Mouse (Mus musculus) megakaryocyte progenitor cell, adult 5-6 weeks (primary cell): Measurements from ENCODE around the gene Def6. TPM values are rescaled to one million over a fixed set of nuclear protein-coding genes. Genes with fewer than 3 reads are reported as not detected.
"Not testable (repeated sequence)": the region's sequence is repeated elsewhere in the genome, so short reads cannot be mapped to it uniquely, and the experiment has no call there.

Experiments used
- ATAC-seq: replicated peaks from 2 replicates; pipeline ENCODE4 v1.8.0; 2016; ENCODE audit warnings: mild to moderate bottlenecking, moderate TSS enrichment, inconsistent platforms; ENCODE audit not compliant: poor library complexity
- total RNA-seq, 2 experiments: library from RNA; stranded (forward) in 1 of 2; stranded (reverse) in 1 of 2; fragments of 157-497, 149-512 nt in 1 of 2; fragments of 200-1000 nt in 1 of 2; gene quantifications; 2 replicates each; pipeline versions ENCODE4 v1.2.3 to v1.2.4; 2015 to 2017

The Def6 gene
- total RNA-seq, 2 experiments from 2014 or later, result 38.0 to 149 TPM

DNA sequence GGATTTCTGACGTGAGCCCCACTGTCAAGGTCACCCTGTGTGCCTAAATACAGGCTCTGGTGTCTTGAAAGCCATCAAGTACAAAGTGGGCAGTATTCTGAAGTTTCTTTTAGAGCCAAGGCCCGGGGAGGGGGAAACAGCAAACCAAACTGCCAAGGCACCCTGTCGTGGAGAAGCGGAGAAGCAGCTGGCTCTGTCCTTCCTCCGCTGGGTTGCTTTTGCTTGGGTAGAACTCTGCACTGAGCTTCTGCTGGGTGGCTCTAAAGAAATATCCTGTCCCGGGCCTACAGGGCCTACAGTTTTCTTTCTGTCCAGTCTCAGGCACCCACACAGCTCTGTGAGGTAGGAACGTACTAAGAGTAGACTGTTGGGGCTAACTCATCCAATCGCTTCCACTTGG lies 486 bp upstream of the Def6 start:
- no peak for ATAC-seq

- ATAC-seq, result peak; percentile 14
Measured at GRCm38 (mm10) chr17:28208314-28208612, 685 bp downstream of the Def6 start.

DNA sequence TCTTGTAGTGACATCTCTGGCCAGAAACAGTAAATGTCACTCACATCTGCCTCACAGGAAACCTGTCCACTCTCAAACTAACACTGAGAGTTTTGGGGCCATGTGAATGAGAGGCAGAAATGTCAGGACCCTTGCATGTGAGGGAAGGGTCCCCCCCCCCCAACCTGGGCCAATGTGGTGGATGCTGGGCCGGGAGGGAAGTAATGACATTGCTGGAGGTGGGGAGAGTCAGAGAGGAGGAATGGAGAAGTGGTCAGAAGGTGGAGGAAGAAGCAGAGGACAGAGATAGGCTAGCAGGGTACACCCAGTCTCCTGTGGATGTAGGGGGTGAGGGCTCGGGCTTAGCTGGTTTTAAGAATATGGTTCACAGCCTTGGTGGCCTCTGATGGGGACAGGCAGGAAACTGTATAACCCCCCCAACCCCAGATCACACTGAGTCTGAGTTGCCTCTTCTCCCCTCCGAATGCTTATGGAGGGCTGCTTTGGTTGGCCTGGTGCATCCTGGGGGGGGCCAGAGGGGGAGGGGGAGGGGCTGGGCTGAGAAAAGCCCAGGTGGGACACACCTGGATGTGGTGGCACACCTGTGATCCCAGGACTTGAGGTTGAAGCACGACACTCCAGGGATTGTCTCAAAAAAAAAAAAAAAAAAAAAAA lies 2.0 kb downstream of the Def6 start:
- ATAC-seq, result peak; percentile 52

GRCm38 (mm10) chr17:28211921-28212341 lies 4.4 kb downstream of the Def6 start:
- no peak for ATAC-seq

- ATAC-seq, result no peak
Measured at GRCm38 (mm10) chr17:28212391-28212790, 4.8 kb downstream of the Def6 start.

DNA sequence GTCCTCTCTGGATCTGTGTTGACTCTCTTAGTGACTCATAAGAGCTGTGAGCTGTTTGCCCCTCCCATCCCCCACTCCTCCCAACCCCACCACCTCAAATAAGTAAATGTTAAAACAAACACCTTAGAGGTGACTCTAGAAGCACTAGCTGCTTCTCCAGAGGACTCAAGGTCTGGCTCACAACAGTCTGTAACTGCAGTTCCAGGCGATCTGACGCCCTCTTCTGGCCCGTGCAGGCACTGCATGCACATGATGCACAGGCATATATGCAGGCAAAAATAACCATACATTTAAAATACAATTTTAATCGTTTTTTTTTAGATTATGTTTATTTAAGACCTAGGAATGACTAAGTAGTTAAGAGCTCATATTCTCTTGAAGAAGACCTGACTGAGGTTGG lies 5.7 kb downstream of the Def6 start:
- no peak for ATAC-seq

- ATAC-seq, result no peak
Measured at GRCm38 (mm10) chr17:28216791-28217190, 9.2 kb downstream of the Def6 start.

GRCm38 (mm10) chr17:28217721-28218649 lies 10.4 kb downstream of the Def6 start:
- peak; percentile 70 for ATAC-seq

DNA sequence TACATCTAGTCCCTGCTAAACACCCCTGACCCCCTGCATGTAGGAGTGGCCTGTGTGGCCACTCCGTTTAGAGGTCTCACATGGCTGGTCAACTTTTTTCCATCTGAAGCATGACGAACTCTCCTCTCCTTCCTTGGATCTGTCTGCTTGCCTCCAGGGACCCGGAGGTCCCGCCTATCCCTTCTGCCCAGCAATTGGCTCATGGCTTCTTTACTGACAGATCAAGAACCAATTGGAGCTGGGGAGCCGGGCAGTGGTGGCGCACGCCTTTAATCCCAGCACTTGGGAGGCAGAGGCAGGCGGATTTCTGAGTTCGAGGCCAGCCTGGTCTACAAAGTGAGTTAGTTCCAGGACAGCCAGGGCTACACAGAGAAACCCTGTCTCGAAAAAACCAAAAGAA lies 14.9 kb downstream of the Def6 start:
- ATAC-seq, result not testable (repeated sequence)

DNA sequence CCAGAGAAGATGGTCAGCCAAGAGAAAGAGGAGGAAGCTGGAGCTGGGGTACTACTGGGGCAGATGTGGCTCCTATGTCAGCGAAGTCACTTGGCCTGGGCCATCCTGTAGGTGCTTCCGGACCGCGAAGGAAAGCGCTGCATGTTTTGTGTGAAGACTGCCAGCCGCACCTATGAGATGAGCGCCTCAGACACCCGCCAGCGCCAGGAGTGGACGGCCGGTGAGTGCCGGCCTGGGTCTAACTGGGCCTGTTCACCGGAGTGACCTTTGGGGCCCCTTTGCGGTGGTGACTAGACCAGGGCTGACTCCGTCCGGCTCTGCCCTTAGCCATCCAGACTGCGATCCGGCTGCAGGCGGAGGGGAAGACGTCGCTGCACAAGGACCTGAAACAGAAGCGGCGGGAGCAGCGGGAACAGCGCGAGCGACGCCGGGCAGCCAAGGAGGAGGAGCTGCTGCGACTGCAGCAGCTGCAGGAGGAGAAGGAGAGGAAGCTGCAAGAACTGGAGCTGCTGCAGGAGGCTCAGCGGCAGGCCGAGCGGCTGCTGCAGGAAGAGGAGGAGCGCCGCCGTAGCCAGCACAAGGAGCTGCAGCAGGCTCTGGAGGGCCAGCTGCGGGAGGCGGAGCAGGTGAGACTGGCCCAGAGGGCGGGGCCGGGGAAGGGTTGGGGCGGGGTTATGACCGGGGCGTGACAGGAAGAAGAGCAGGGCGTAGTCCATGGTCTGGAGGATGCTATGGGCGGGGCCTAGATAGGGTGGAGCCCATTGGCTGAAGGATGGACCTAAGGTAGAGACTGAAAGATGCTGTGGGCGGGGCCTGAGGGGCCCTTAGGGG lies 16.2 kb downstream of the Def6 start:
- peak; percentile 81 for ATAC-seq

- ATAC-seq, result no peak
Measured at GRCm38 (mm10) chr17:28224615-28225014, 17.0 kb downstream of the Def6 start.

- ATAC-seq, result peak; percentile 83
Measured at GRCm38 (mm10) chr17:28226014-28226413, 18.4 kb downstream of the Def6 start.

- ATAC-seq, result no peak
Measured at GRCm38 (mm10) chr17:28230486-28230885, 22.9 kb downstream of the Def6 start.

DNA sequence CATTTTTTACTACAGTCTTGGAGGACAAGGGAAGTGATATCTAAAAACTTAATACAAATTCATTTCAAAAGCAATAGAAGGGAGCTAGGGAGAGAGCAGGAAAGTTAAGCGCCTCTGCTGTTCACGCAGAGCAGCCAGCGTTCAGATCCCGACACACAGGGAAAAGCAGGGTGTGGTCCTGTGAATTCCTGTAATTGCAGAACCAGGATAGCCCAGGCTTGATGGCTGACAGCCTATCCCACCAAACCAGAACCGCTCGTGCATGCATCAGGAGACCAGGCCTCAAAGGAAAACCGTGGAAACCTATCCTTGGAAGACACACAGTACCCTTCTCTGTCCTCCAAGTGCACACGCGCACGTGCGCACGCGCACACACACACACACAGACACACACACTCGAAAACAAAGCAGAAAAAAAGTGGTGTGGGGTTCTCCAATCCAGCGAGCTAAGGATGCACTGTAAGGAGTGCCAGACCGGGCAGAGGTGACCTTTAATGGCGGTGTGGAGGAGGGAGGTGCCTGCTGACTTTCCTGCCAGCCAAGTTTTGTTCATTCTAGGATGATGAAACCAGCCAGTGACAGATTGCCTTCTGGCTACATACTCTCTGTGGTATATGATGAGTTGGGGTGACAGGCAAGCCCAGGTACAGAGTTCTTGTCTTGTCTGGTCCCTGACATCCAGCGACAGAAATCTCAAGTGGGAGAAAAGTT lies 23.6 kb downstream of the Def6 start:
- no peak for ATAC-seq

DNA sequence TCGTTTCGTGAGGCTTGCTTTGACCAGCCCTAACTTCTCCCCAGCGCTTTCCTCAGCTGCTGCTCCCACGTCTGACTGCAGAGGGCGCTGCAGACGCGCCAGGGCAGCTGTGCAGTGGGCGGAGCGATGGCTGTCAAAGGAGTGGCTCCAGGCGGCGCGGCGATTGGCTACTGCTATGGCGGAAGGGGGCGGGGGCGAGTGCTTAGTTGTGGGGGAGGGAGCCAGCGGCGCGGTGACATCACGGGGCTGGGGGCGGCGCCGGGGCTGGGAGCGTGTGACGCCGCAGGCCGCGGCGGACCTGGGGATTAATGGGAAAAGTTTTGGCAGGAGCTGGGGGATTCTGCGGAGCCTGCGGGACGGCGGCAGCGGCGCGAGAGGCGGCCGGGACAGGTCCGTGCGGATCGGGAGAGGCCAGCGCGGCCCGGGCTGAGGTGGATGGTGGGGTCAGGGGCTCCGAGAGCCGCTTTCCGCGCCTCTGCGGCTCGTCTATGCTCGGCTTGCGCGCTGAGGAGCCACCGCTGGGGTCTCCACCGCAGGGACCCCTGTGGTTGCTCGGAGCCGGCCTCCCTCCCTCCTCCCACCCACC lies 25.0 kb downstream of the Def6 start, which contains the start of gene Ppard:
Gene Ppard, plus strand, starts transcription at position 226 of the 586 bp plus-strand sequence.
- peak; percentile 99 for ATAC-seq

GRCm38 (mm10) chr17:28233091-28233731 lies 25.6 kb downstream of the Def6 start:
- ATAC-seq, result peak; percentile 32; the same call in 1 of the 2 replicates

DNA sequence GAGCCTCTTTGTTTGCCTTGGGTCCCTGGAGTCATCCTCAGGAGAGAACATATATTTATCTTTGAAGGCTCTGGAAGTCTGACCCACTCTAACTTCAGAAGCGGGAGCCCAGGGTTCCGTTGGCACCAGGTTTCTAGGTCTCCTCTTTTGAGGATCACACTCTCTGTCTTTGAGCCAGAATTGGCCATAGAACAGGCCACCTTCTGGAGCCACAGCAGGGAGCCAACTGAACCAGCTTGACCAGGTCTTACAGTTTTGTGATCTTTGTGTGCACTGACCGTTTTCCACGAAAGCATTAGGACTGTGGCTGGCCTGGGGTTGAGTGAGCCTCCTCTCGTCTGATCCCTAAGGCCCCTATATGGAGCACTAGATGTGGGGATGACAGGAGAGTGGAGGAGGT lies 27.1 kb downstream of the Def6 start:
- ATAC-seq, result no peak

- no peak for ATAC-seq
Measured at GRCm38 (mm10) chr17:28235982-28236635, 28.5 kb downstream of the Def6 start.

DNA sequence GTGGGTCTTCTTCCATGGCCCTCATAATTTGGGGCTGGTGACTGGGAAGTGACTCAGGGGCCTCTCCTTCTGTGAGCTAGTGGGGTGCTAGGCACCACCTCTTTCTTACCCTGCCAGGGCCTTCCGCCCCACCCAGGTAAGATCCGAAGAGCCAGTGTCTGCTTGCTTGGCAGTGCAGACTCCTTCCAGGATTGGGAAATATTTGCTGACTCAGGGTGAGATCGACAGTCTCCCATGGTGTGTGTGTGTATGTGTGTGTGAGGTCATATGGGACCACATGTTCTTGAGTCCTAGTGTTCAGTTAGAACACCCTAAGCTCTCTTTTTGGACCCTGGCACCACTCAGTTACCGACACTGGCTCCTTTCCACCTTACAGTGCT lies 29.0 kb downstream of the Def6 start:
- ATAC-seq, result no peak
